10 mouse cellular contexts compared by ENCODE assay signal in genomic region chr2:32175508-32175907, GRCm38 (mm10). TPM values are rescaled to one million over a fixed set of nuclear protein-coding genes. Genes with fewer than 3 reads are reported as not detected.
DNase-seq lines count a peak whose midpoint lies in the region; ATAC-seq and TF ChIP-seq lines count a peak whose summit lies in the region.
"Had no signal": no experiment of that assay in that cellular context is flagged by ENCODE, and none has a peak within 500 bp of the region (broad histone marks: within the 10 kb centered on the region; RNA-seq: fewer than 3 reads in every experiment).

No protein-coding gene starts in this region.

- H3K4me2 ChIP-seq in hindbrain, embryonic 11.5 days (replicated peaks; ENCODE audit: low read depth, low read length) = 0 out of 2 replicates have a peak overlapping the region, but pooled peaks have one; percentile 36
- peak overlapping the region; percentile 41 for H3K4me2 ChIP-seq in midbrain, embryonic 14.5 days (ENCODE audit: low read length)

- no peaks in the 10 kb centered on the region for H3K27me3 ChIP-seq in kidney, adult 2 months (replicated peaks; ENCODE audit: control insufficient read depth, insufficient read depth, low read length)
- no peaks in the 10 kb centered on the region for H3K27me3 ChIP-seq in embryonic facial prominence, embryonic 10.5 days (replicated peaks; ENCODE audit: low read depth, poor library complexity, severe bottlenecking)
- no peaks in the 10 kb centered on the region for H3K27me3 ChIP-seq in hindbrain, embryonic 11.5 days (ENCODE audit: control insufficient read depth, insufficient read depth, low read length)
- no peaks in the 10 kb centered on the region for H3K27me3 ChIP-seq in midbrain, embryonic 14.5 days (ENCODE audit: control insufficient read depth, insufficient read depth, low read length)
- H3K27me3 ChIP-seq: CH12.LX had no signal

- H3K27ac ChIP-seq in kidney, adult 2 months (ENCODE audit: insufficient read depth, low read depth, low read length) = peak overlapping the region; percentile 82
- H3K27ac ChIP-seq in embryonic facial prominence, embryonic 10.5 days (replicated peaks) = peak overlapping the region; percentile 88
- peak overlapping the region; percentile 93 for H3K27ac ChIP-seq in hindbrain, embryonic 11.5 days (ENCODE audit: low read depth, low read length)
- peak overlapping the region; percentile 92 for H3K27ac ChIP-seq in midbrain, embryonic 14.5 days (replicated peaks; ENCODE audit: low read depth, low read length)
- H3K27ac ChIP-seq: macrophage had no signal

- TF ChIP-seq CTCF in kidney, adult 2 months (conservative IDR thresholded peaks at IDR 0.05; ENCODE audit: insufficient read depth, insufficient read length, low read depth, low read length) = no peak

- H3K4me1 ChIP-seq in kidney, adult 2 months (ENCODE audit: control insufficient read depth, insufficient read depth, low read length) = peaks cover 49% of the 10 kb centered on the region
- H3K4me1 ChIP-seq in embryonic facial prominence, embryonic 10.5 days = peaks cover 74% of the 10 kb centered on the region
- peaks cover 29% of the 10 kb centered on the region for H3K4me1 ChIP-seq in hindbrain, embryonic 11.5 days (replicated peaks; ENCODE audit: control insufficient read depth, insufficient read depth, low read length)
- peaks cover 40% of the 10 kb centered on the region for H3K4me1 ChIP-seq in midbrain, embryonic 14.5 days (ENCODE audit: control insufficient read depth, insufficient read depth, low read length)

- TF ChIP-seq POLR2A in kidney, adult 2 months (IDR thresholded peaks at IDR 0.05; ENCODE audit: low read depth, low read length) = no peak

- intact Hi-C loops in left cerebral cortex, postnatal 10 days (cut with DNase I) = no loop called here

- H3K36me3 ChIP-seq in kidney, adult 2 months (ENCODE audit: control insufficient read depth, insufficient read depth, low read length) = no peaks in the 10 kb centered on the region
- peaks cover 23% of the 10 kb centered on the region for H3K36me3 ChIP-seq in embryonic facial prominence, embryonic 10.5 days (replicated peaks)
- H3K36me3 ChIP-seq in hindbrain, embryonic 11.5 days (ENCODE audit: control insufficient read depth, insufficient read depth, low read length) = no peaks in the 10 kb centered on the region
- no peaks in the 10 kb centered on the region for H3K36me3 ChIP-seq in midbrain, embryonic 14.5 days (ENCODE audit: control insufficient read depth, insufficient read depth, low read length)

- H3K9me3 ChIP-seq in embryonic facial prominence, embryonic 10.5 days = no peaks in the 10 kb centered on the region
- H3K9me3 ChIP-seq in hindbrain, embryonic 11.5 days (ENCODE audit: control insufficient read depth, low read length) = no peaks in the 10 kb centered on the region
- no peaks in the 10 kb centered on the region for H3K9me3 ChIP-seq in midbrain, embryonic 14.5 days (ENCODE audit: control insufficient read depth, low read length)

- WGBS in kidney, adult 2 months = 73% methylated on average over 6 of the region's 6 CpGs
- WGBS in embryonic facial prominence, embryonic 10.5 days = 91% methylated on average over 6 of the region's 6 CpGs
- 89% methylated on average over 6 of the region's 6 CpGs for WGBS in hindbrain, embryonic 11.5 days
- WGBS in midbrain, embryonic 14.5 days = 93% methylated on average over 6 of the region's 6 CpGs

- H3K9ac ChIP-seq in hindbrain, embryonic 11.5 days (ENCODE audit: low read depth, low read length) = peak overlapping the region; percentile 46; the same call in 1 of the 2 replicates
- H3K9ac ChIP-seq in midbrain, embryonic 14.5 days (replicated peaks; ENCODE audit: low read length) = peak overlapping the region; percentile 43; the same call in 1 of the 2 replicates

- peak; percentile 62 for DNase-seq in kidney, adult 2 months
- no peak for DNase-seq in kidney, adult 18-20 months
- no peak for DNase-seq in embryonic facial prominence, embryonic 10.5 days (ENCODE audit: low spot score)
- DNase-seq in hindbrain, embryonic 11.5 days (ENCODE audit: low spot score) = no peak
- no peak for DNase-seq in midbrain, embryonic 14.5 days
- no peak for DNase-seq in left cerebral cortex, postnatal 10 days (ENCODE audit: extremely low spot score in 1 of 2, low spot score in 2 of 2)
- no peak for DNase-seq in spleen, postnatal 4 days (ENCODE audit: low spot score in 2 of 2)
- DNase-seq in cerebellum, postnatal 4 days (ENCODE audit: low spot score in 2 of 2) = no peak

- no peak overlapping the region for H3K4me3 ChIP-seq in kidney, adult 2 months (ENCODE audit: insufficient read depth, low read depth, low read length)
- peak overlapping the region; percentile 44 for H3K4me3 ChIP-seq in embryonic facial prominence, embryonic 10.5 days
- no peak overlapping the region for H3K4me3 ChIP-seq in hindbrain, embryonic 11.5 days (ENCODE audit: low read depth, low read length)
- no peak overlapping the region for H3K4me3 ChIP-seq in midbrain, embryonic 14.5 days (replicated peaks; ENCODE audit: low read depth, low read length)

- peak; percentile 3; the same call in 1 of the 2 replicates for ATAC-seq in hindbrain, embryonic 11.5 days (ENCODE audit: low FRiP score)
- ATAC-seq in midbrain, embryonic 14.5 days (ENCODE audit: low FRiP score, low TSS enrichment) = no peak

RNA-seq across cellular contexts. Expression of gene Prrc2b, which starts 24.6 kb away (rescaled TPM):
- 42.5 and 43.5 TPM in 2 replicates for polyA plus RNA-seq in kidney, adult 2 months (2012; rRNA removed)
- polyA plus RNA-seq in embryonic facial prominence, embryonic 10.5 days (2016; fragmentation: Nextera tagmentation; extraction: Ambion mirVana) = 60.0 and 69.9 TPM in 2 replicates
- 57.6 and 69.0 TPM in 2 replicates for polyA plus RNA-seq in hindbrain, embryonic 11.5 days (2014; fragmentation: Nextera tagmentation; extraction: Ambion mirVana)
- 121 and 141 TPM in 2 replicates for polyA plus RNA-seq in midbrain, embryonic 14.5 days (2014; fragmentation: Nextera tagmentation; extraction: Ambion mirVana)
- total RNA-seq in left cerebral cortex, postnatal 10 days (2021) = 100 to 1,000 TPM; 274 to 285 TPM
